Mouse (Mus musculus): ENCODE measurements around the gene Spata25. TPM values are rescaled to one million over a fixed set of nuclear protein-coding genes. Genes with fewer than 3 reads are reported as not detected.

Gene Spata25
- polyA plus RNA-seq, 1 experiment = 0.40 TPM

DNA sequence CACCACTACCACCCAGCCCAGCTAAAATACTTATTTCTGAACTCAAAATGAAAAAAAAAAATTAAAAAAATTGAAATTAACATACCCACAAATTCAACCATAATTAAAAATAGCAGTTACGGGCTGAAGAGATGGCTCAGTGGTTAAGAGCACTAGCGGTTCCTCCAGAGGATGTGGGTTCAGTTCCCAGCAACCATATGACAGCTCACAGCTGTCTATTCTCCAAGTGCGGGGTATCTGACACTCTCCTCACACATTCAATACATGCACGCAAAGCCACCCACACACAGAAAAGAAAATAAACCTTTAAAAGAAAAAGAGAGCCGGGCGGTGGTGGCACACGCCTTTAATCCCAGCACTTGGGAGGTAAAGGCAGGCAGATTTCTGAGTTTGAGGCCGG is 21.7 kb upstream of the Spata25 start:
- Histone ChIP-seq H3ac (ENCODE audit: control insufficient read depth, insufficient read length) (no peak overlapping the region), H3K4me3 (no peak overlapping the region), H3K79me2 (ENCODE audit: control insufficient read depth, insufficient read depth) (no peaks in the 10 kb centered on the region), H3K36me3 (ENCODE audit: control insufficient read depth, insufficient read depth) (peaks cover 11% of the 10 kb centered on the region), H3K4me2 (ENCODE audit: low read depth) (peak overlapping the region; percentile 18), H3K27me3 (ENCODE audit: control insufficient read depth, insufficient read depth, insufficient read length) (no peaks in the 10 kb centered on the region)
- TF ChIP-seq E2F4 (IDR thresholded peaks at IDR 0.05; ENCODE audit: insufficient read depth) (no peak), USF1 (IDR thresholded peaks at IDR 0.05; ENCODE audit: low read depth) (no peak), MYOD1 (IDR thresholded peaks at IDR 0.05; ENCODE audit: control insufficient read depth in 1 of 3, insufficient read length in 2 of 3, low read depth in 2 of 3) (peak in 1 of 3 experiments; percentile 66), TCF12 (IDR thresholded peaks at IDR 0.05; ENCODE audit: insufficient read depth, poor library complexity, severe bottlenecking) (peak; percentile 16), MYOG (IDR thresholded peaks at IDR 0.05; ENCODE audit: control insufficient read depth in 1 of 3, insufficient read depth in 1 of 3, insufficient read length in 2 of 3, low read depth in 2 of 3) (peak in 1 of 3 experiments; percentile 33), POLR2A (IDR thresholded peaks at IDR 0.05; ENCODE audit: insufficient read length, low read depth) (no peak)

- TF ChIP-seq POLR2A (IDR thresholded peaks at IDR 0.05; ENCODE audit: insufficient read length, low read depth) = no peak
- no peak for TF ChIP-seq REST (IDR thresholded peaks at IDR 0.05; ENCODE audit: insufficient read depth, insufficient read length)
- TF ChIP-seq USF1 (IDR thresholded peaks at IDR 0.05; ENCODE audit: low read depth) = no peak
- no peak for TF ChIP-seq TCF3 (IDR thresholded peaks at IDR 0.05; ENCODE audit: insufficient read length, low read depth)
- no peak for TF ChIP-seq MAX (IDR thresholded peaks at IDR 0.05; ENCODE audit: low read depth)
- no peak for TF ChIP-seq MYOG (IDR thresholded peaks at IDR 0.05; ENCODE audit: control insufficient read depth in 1 of 3, insufficient read depth in 1 of 3, insufficient read length in 2 of 3, low read depth in 2 of 3)
- no peak for TF ChIP-seq TCF12 (IDR thresholded peaks at IDR 0.05; ENCODE audit: insufficient read depth, poor library complexity, severe bottlenecking)
- no peak for TF ChIP-seq MYOD1 (IDR thresholded peaks at IDR 0.05; ENCODE audit: control insufficient read depth in 1 of 3, insufficient read length in 2 of 3, low read depth in 2 of 3)
- no peak for TF ChIP-seq CEBPB (IDR thresholded peaks at IDR 0.05; ENCODE audit: insufficient read depth, poor library complexity, severe bottlenecking)
- TF ChIP-seq POLR2AphosphoS2 (IDR thresholded peaks at IDR 0.05; ENCODE audit: insufficient read length, low read depth) = no peak
- TF ChIP-seq E2F4 (IDR thresholded peaks at IDR 0.05; ENCODE audit: insufficient read depth) = no peak
- no peak for TF ChIP-seq SRF (IDR thresholded peaks at IDR 0.05; ENCODE audit: control insufficient read depth, insufficient read length, low read depth)
- Histone ChIP-seq H3ac (ENCODE audit: control insufficient read depth, insufficient read length) (no peak overlapping the region), H3K79me2 (ENCODE audit: control insufficient read depth, insufficient read depth) (no peaks in the 10 kb centered on the region), H3K27me3 (ENCODE audit: control insufficient read depth, insufficient read depth, insufficient read length) (no peaks in the 10 kb centered on the region), H3K4me3 (no peak overlapping the region), H3K36me3 (ENCODE audit: control insufficient read depth, insufficient read depth) (peaks cover 7% of the 10 kb centered on the region), H3K4me2 (ENCODE audit: low read depth) (no peak overlapping the region)
These were observed 17.4 kb upstream of the Spata25 start for GRCm38 (mm10) chr2:164845782-164846181.

DNA sequence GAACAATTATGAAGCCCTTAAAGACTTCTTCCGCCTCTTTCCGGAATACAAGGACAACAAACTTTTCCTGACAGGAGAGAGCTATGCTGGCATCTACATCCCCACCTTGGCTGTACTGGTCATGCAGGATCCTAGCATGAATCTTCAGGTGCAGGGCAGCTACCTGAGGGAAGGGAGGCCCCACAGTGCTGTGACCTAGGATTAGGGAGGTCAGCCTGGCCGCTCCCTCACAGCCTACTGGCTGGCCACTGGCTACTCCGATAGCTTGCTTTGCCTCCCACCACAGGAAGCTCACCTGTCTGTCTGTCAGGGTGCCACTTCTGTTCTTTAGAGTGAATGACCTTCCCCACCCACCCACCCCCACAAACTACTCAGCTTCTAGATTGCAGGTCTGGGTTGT is 6.8 kb upstream of the Spata25 start:
- Histone ChIP-seq H3K4me3 (peak overlapping the region; percentile 74), H3ac (ENCODE audit: control insufficient read depth, insufficient read length) (no peak overlapping the region), H3K4me2 (ENCODE audit: low read depth) (peak overlapping the region; percentile 92), H3K36me3 (ENCODE audit: control insufficient read depth, insufficient read depth) (no peaks in the 10 kb centered on the region), H3K27me3 (ENCODE audit: control insufficient read depth, insufficient read depth, insufficient read length) (no peaks in the 10 kb centered on the region), H3K79me2 (ENCODE audit: control insufficient read depth, insufficient read depth) (no peaks in the 10 kb centered on the region)
- TF ChIP-seq TCF12 (IDR thresholded peaks at IDR 0.05; ENCODE audit: insufficient read depth, poor library complexity, severe bottlenecking) (no peak), POLR2AphosphoS2 (IDR thresholded peaks at IDR 0.05; ENCODE audit: insufficient read length, low read depth) (peak; percentile 68)

- Histone ChIP-seq H3K27me3 (ENCODE audit: control insufficient read depth, insufficient read depth, insufficient read length) (no peaks in the 10 kb centered on the region), H3ac (ENCODE audit: control insufficient read depth, insufficient read length) (peak overlapping the region; percentile 18), H3K79me2 (ENCODE audit: control insufficient read depth, insufficient read depth) (no peaks in the 10 kb centered on the region), H3K4me3 (peak overlapping the region; percentile 74), H3K36me3 (ENCODE audit: control insufficient read depth, insufficient read depth) (no peaks in the 10 kb centered on the region), H3K4me2 (ENCODE audit: low read depth) (peak overlapping the region; percentile 92)
- TF ChIP-seq POLR2AphosphoS2 (IDR thresholded peaks at IDR 0.05; ENCODE audit: insufficient read length, low read depth) = peak; percentile 18
- TF ChIP-seq TCF12 (IDR thresholded peaks at IDR 0.05; ENCODE audit: insufficient read depth, poor library complexity, severe bottlenecking) = no peak
- TF ChIP-seq USF1 (IDR thresholded peaks at IDR 0.05; ENCODE audit: low read depth) = no peak
These were observed 6.2 kb upstream of the Spata25 start for GRCm38 (mm10) chr2:164834531-164834930.

GRCm38 (mm10) chr2:164833314-164833959 is 5.1 kb upstream of the Spata25 start, which contains the start of gene Neurl2:
Neurl2 (minus strand) TSS chr2:164833456.
- peak within 1 kb of the TSS; percentile 74 for H3K4me3 ChIP-seq
- H3K79me2 ChIP-seq (ENCODE audit: control insufficient read depth, insufficient read depth) = no peaks in the 10 kb centered on the region
- H3ac ChIP-seq (ENCODE audit: control insufficient read depth, insufficient read length) = peak within 1 kb of the TSS; percentile 18
- peak within 1 kb of the TSS; percentile 92 for H3K4me2 ChIP-seq (ENCODE audit: low read depth)
- no peaks in the 10 kb centered on the region for H3K27me3 ChIP-seq (ENCODE audit: control insufficient read depth, insufficient read depth, insufficient read length)
- TF ChIP-seq MYOG (IDR thresholded peaks at IDR 0.05; ENCODE audit: control insufficient read depth in 1 of 3, insufficient read depth in 1 of 3, insufficient read length in 2 of 3, low read depth in 2 of 3) (peak in 1 of 3 experiments; percentile 2), MYOD1 (IDR thresholded peaks at IDR 0.05; ENCODE audit: control insufficient read depth in 1 of 3, insufficient read length in 2 of 3, low read depth in 2 of 3) (no peak), SRF (IDR thresholded peaks at IDR 0.05; ENCODE audit: control insufficient read depth, insufficient read length, low read depth) (peak; percentile 97), POLR2AphosphoS2 (IDR thresholded peaks at IDR 0.05; ENCODE audit: insufficient read length, low read depth) (peak; percentile 80), MAX (IDR thresholded peaks at IDR 0.05; ENCODE audit: low read depth) (peak; percentile 61), CEBPB (IDR thresholded peaks at IDR 0.05; ENCODE audit: insufficient read depth, poor library complexity, severe bottlenecking) (no peak), E2F4 (IDR thresholded peaks at IDR 0.05; ENCODE audit: insufficient read depth) (no peak), USF1 (IDR thresholded peaks at IDR 0.05; ENCODE audit: low read depth) (peak; percentile 100), POLR2A (IDR thresholded peaks at IDR 0.05; ENCODE audit: insufficient read length, low read depth) (peak; percentile 69)
- no peaks in the 10 kb centered on the region for H3K36me3 ChIP-seq (ENCODE audit: control insufficient read depth, insufficient read depth)
